Mouse (Mus musculus): ENCODE results near the gene 1700025G04Rik. TPM values are rescaled to one million over a fixed set of nuclear protein-coding genes. Genes with fewer than 3 reads are reported as not detected.

1700025G04Rik gene
- polyA plus RNA-seq, 1 experiment from 2014 or later, result 45.1 TPM

- ATAC-seq (ENCODE audit: low read depth), result no peak
- no peak overlapping the region for H3K4me2 ChIP-seq
- peaks cover 35% of the 10 kb centered on the region; the same call in 1 of the 2 replicates for H3K4me1 ChIP-seq (replicated peaks)
- H3K36me3 ChIP-seq, result no peaks in the 10 kb centered on the region
- no peaks in the 10 kb centered on the region for H3K27me3 ChIP-seq
- H3K9me3 ChIP-seq, result no peaks in the 10 kb centered on the region
- no peak overlapping the region for H3K4me3 ChIP-seq
- H3K27ac ChIP-seq (replicated peaks), result no peak overlapping the region
- WGBS, result 81% methylated on average over 1 of the region's 1 CpGs
- no peak overlapping the region for H3K9ac ChIP-seq
Observed at GRCm38 (mm10) chr1:151881253-151881652, 208.7 kb downstream of the 1700025G04Rik start.

- Histone ChIP-seq H3K9ac (no peak overlapping the region), H3K27ac (replicated peaks) (no peak overlapping the region), H3K4me2 (no peak overlapping the region), H3K4me1 (replicated peaks) (peaks cover 35% of the 10 kb centered on the region; the same call in 1 of the 2 replicates), H3K4me3 (no peak overlapping the region), H3K27me3 (no peaks in the 10 kb centered on the region), H3K36me3 (no peaks in the 10 kb centered on the region), H3K9me3 (no peaks in the 10 kb centered on the region)
- no peak for ATAC-seq (ENCODE audit: low read depth)
- WGBS, result 44% methylated on average over 5 of the region's 5 CpGs
Observed at GRCm38 (mm10) chr1:151880731-151881130, 209.2 kb downstream of the 1700025G04Rik start.

- H3K4me1 ChIP-seq (replicated peaks), result peaks cover 35% of the 10 kb centered on the region; the same call in 1 of the 2 replicates
- H3K4me2 ChIP-seq, result no peak overlapping the region
- H3K36me3 ChIP-seq, result no peaks in the 10 kb centered on the region
- H3K4me3 ChIP-seq, result no peak overlapping the region
- H3K9me3 ChIP-seq, result no peaks in the 10 kb centered on the region
- no peak for ATAC-seq (ENCODE audit: low read depth)
- WGBS, result 75% methylated on average over 13 of the region's 13 CpGs
- no peaks in the 10 kb centered on the region for H3K27me3 ChIP-seq
- no peak overlapping the region for H3K9ac ChIP-seq
- no peak overlapping the region for H3K27ac ChIP-seq (replicated peaks)
Observed at GRCm38 (mm10) chr1:151879966-151880365, 210.0 kb downstream of the 1700025G04Rik start.

GRCm38 (mm10) chr1:151879308-151879850 lies 210.5 kb downstream of the 1700025G04Rik start:
- H3K9ac ChIP-seq, result no peak overlapping the region
- H3K9me3 ChIP-seq, result no peaks in the 10 kb centered on the region
- H3K27me3 ChIP-seq, result no peaks in the 10 kb centered on the region
- no peak overlapping the region for H3K4me3 ChIP-seq
- WGBS, result 82% methylated on average over 11 of the region's 11 CpGs
- H3K27ac ChIP-seq (replicated peaks), result 0 out of 2 replicates have a peak overlapping the region, but pooled peaks have one; percentile 0
- no peaks in the 10 kb centered on the region for H3K36me3 ChIP-seq
- no peak overlapping the region for H3K4me2 ChIP-seq
- H3K4me1 ChIP-seq (replicated peaks), result peaks cover 30% of the 10 kb centered on the region; the same call in 1 of the 2 replicates
- ATAC-seq (ENCODE audit: low read depth), result 0 out of 2 replicates have a peak, but pooled peaks have one; percentile 20

- Histone ChIP-seq H3K4me2 (no peak overlapping the region), H3K36me3 (no peaks in the 10 kb centered on the region), H3K4me3 (no peak overlapping the region), H3K27me3 (no peaks in the 10 kb centered on the region), H3K4me1 (replicated peaks) (peaks cover 30% of the 10 kb centered on the region; the same call in 1 of the 2 replicates), H3K9ac (no peak overlapping the region), H3K27ac (replicated peaks) (0 out of 2 replicates have a peak overlapping the region, but pooled peaks have one; percentile 0), H3K9me3 (no peaks in the 10 kb centered on the region)
- WGBS, result 11% methylated on average over 4 of the region's 4 CpGs
- no peak for ATAC-seq (ENCODE audit: low read depth)
Observed at GRCm38 (mm10) chr1:151878411-151878810, 211.5 kb downstream of the 1700025G04Rik start.

- WGBS, result 82% methylated on average over 5 of the region's 5 CpGs
- H3K27ac ChIP-seq (replicated peaks), result no peak overlapping the region
Observed at GRCm38 (mm10) chr1:151872971-151873370, 217.0 kb downstream of the 1700025G04Rik start.

GRCm38 (mm10) chr1:151864326-151864725 lies 225.6 kb downstream of the 1700025G04Rik start:
- 93% methylated on average over 6 of the region's 6 CpGs for WGBS
- no peak overlapping the region for H3K4me2 ChIP-seq
- no peak overlapping the region for H3K4me3 ChIP-seq
- no peak overlapping the region for H3K27ac ChIP-seq (replicated peaks)
- H3K27me3 ChIP-seq, result no peaks in the 10 kb centered on the region
- no peak overlapping the region for H3K9ac ChIP-seq
- ATAC-seq (ENCODE audit: low read depth), result no peak
- H3K4me1 ChIP-seq (replicated peaks), result no peaks in the 10 kb centered on the region
- no peaks in the 10 kb centered on the region for H3K9me3 ChIP-seq
- H3K36me3 ChIP-seq, result no peaks in the 10 kb centered on the region

More at GRCm38 (mm10) chr1:151872971-151873370, 217.0 kb downstream of the 1700025G04Rik start:
- Histone ChIP-seq H3K4me2 (no peak overlapping the region), H3K4me1 (replicated peaks) (no peaks in the 10 kb centered on the region), H3K4me3 (no peak overlapping the region), H3K27me3 (no peaks in the 10 kb centered on the region), H3K9me3 (no peaks in the 10 kb centered on the region), H3K9ac (no peak overlapping the region), H3K36me3 (no peaks in the 10 kb centered on the region)
- no peak for ATAC-seq (ENCODE audit: low read depth)

GRCm38 (mm10) chr1:151863797-151864147 lies 226.2 kb downstream of the 1700025G04Rik start:
- no peaks in the 10 kb centered on the region for H3K9me3 ChIP-seq
- H3K4me1 ChIP-seq (replicated peaks), result no peaks in the 10 kb centered on the region
- H3K9ac ChIP-seq, result no peak overlapping the region
- ATAC-seq (ENCODE audit: low read depth), result no peak
- 84% methylated on average over 12 of the region's 12 CpGs for WGBS
- no peak overlapping the region for H3K4me2 ChIP-seq
- no peaks in the 10 kb centered on the region for H3K27me3 ChIP-seq
- H3K36me3 ChIP-seq, result no peaks in the 10 kb centered on the region
- no peak overlapping the region for H3K4me3 ChIP-seq
- H3K27ac ChIP-seq (replicated peaks), result no peak overlapping the region

GRCm38 (mm10) chr1:151863135-151863796 lies 226.7 kb downstream of the 1700025G04Rik start:
- Histone ChIP-seq H3K9ac (no peak overlapping the region), H3K27me3 (no peaks in the 10 kb centered on the region), H3K4me1 (replicated peaks) (no peaks in the 10 kb centered on the region), H3K9me3 (no peaks in the 10 kb centered on the region), H3K4me3 (no peak overlapping the region), H3K36me3 (no peaks in the 10 kb centered on the region), H3K4me2 (no peak overlapping the region), H3K27ac (replicated peaks) (no peak overlapping the region)
- 83% methylated on average over 17 of the region's 17 CpGs for WGBS
- no peak for ATAC-seq (ENCODE audit: low read depth)

- 93% methylated on average over 8 of the region's 8 CpGs for WGBS
- Histone ChIP-seq H3K27me3 (no peaks in the 10 kb centered on the region), H3K4me3 (no peak overlapping the region), H3K9me3 (no peaks in the 10 kb centered on the region), H3K9ac (no peak overlapping the region), H3K4me2 (no peak overlapping the region), H3K27ac (replicated peaks) (no peak overlapping the region), H3K36me3 (no peaks in the 10 kb centered on the region), H3K4me1 (replicated peaks) (no peaks in the 10 kb centered on the region)
- ATAC-seq (ENCODE audit: low read depth), result no peak
Observed at GRCm38 (mm10) chr1:151862109-151862508, 227.8 kb downstream of the 1700025G04Rik start.

- Histone ChIP-seq H3K4me1 (replicated peaks) (no peaks in the 10 kb centered on the region), H3K4me3 (no peak overlapping the region), H3K4me2 (no peak overlapping the region), H3K36me3 (no peaks in the 10 kb centered on the region), H3K9me3 (no peaks in the 10 kb centered on the region), H3K27me3 (no peaks in the 10 kb centered on the region), H3K9ac (no peak overlapping the region), H3K27ac (replicated peaks) (no peak overlapping the region)
- WGBS, result 71% methylated on average over 20 of the region's 20 CpGs
- ATAC-seq (ENCODE audit: low read depth), result no peak
Observed at GRCm38 (mm10) chr1:151861334-151861995, 228.5 kb downstream of the 1700025G04Rik start.

GRCm38 (mm10) chr1:151858474-151858873 lies 231.5 kb downstream of the 1700025G04Rik start:
- Histone ChIP-seq H3K4me1 (replicated peaks) (no peaks in the 10 kb centered on the region), H3K4me2 (no peak overlapping the region), H3K36me3 (no peaks in the 10 kb centered on the region), H3K27ac (replicated peaks) (no peak overlapping the region), H3K9me3 (no peaks in the 10 kb centered on the region), H3K9ac (no peak overlapping the region), H3K27me3 (no peaks in the 10 kb centered on the region), H3K4me3 (no peak overlapping the region)
- WGBS, result 100% methylated on average over 1 of the region's 1 CpGs
- no peak for ATAC-seq (ENCODE audit: low read depth)
